Mouse (Mus musculus): ENCODE results near the gene Cacna2d3. TPM values are rescaled to one million over a fixed set of nuclear protein-coding genes. Genes with fewer than 3 reads are reported as not detected.

The Cacna2d3 gene
- total and polyA plus RNA-seq, 2 experiments from 2014 or later = 0.19 TPM; not detected in 1

DNA sequence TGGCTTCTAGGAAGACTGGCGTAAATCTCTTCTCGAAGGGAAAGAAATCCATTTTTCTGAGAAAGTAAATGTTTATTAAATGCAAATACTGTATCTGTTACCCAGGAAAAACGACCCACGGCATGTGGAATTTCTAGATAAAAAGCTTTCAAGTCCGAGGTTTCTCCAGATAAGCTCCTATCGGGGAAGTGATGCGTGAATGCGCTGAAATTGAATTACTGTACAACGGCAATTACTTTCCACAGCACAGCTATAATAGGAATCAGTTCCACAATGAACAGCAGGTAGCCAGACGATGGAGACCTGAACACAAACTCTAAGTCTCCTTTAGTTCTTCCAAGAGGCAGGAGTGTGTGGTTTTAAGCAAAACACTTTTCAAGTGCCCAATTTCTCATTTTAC lies 193.0 kb downstream of the Cacna2d3 start:
- Histone ChIP-seq H3K27ac (ENCODE audit: low read depth) (no peak overlapping the region), H3K36me3 (replicated peaks; ENCODE audit: control insufficient read depth, insufficient read depth, low read length) (no peaks in the 10 kb centered on the region), H3K4me3 (ENCODE audit: low read depth, low read length) (no peak overlapping the region), H3K9ac (replicated peaks; ENCODE audit: low read depth, low read length) (no peak overlapping the region), H3K27me3 (ENCODE audit: control insufficient read depth, insufficient read depth, low read length) (no peaks in the 10 kb centered on the region), H3K4me1 (ENCODE audit: control insufficient read depth, insufficient read depth) (no peaks in the 10 kb centered on the region), H3K9me3 (replicated peaks; ENCODE audit: control insufficient read depth, low read length) (no peaks in the 10 kb centered on the region), H3K4me2 (ENCODE audit: low read depth, low read length) (no peak overlapping the region)
- TF ChIP-seq CTCF (IDR thresholded peaks at IDR 0.05; ENCODE audit: low read depth) (no peak), EP300 (IDR thresholded peaks at IDR 0.05; ENCODE audit: low read depth) (no peak)
- DNase-seq (ENCODE audit: low spot score) = no peak
- ATAC-seq (ENCODE audit: insufficient read depth, low read depth) = no peak
- 46% methylated on average over 10 of the region's 10 CpGs for WGBS

DNA sequence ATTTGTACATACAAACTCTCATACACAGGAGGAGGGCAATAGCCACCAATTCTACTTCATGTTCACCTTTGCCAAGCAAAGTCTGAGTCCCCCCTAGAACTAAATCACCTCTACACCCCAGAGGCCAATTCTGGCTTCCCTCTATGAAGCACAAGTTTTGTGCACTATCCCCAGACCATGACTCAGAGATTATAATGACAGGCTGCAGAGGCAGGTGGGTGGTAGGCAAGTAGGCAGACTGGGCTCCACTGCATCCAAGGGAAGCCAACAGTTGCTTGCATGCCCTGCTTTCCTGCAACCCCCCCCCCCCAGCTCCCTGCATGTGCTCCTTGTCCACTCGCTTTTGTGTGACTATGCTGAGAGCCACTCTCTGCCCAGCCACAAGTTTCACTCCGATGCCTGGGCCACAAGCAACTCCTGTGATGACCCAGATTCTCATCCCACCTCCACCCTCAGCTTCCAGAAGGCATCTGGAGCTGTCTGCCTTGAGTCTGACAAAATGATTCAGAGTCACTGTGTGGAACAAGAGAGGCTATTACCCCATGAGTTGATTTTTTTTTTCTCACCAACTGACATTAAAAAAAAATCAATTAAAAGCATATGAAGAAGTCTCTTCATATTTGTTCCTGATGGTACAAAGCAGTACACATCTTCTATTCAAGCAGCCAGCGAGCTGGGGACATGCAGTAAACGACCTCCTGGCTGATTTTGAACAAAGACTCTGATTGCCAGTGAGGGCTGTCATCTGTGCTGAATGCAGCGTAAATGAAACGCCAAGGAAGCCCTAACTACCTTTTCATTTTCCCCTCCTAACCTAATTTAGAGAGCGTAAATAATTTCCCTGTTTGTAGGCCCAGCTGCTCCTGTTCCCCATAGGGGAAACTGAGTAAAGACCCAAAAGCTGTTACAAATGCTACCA lies 201.7 kb downstream of the Cacna2d3 start:
- Histone ChIP-seq H3K4me2 (ENCODE audit: low read depth, low read length) (no peak overlapping the region), H3K27me3 (ENCODE audit: control insufficient read depth, insufficient read depth, low read length) (no peaks in the 10 kb centered on the region), H3K27ac (ENCODE audit: low read depth) (no peak overlapping the region), H3K9ac (replicated peaks; ENCODE audit: low read depth, low read length) (no peak overlapping the region), H3K4me3 (ENCODE audit: low read depth, low read length) (no peak overlapping the region), H3K4me1 (ENCODE audit: control insufficient read depth, insufficient read depth) (no peaks in the 10 kb centered on the region), H3K36me3 (replicated peaks; ENCODE audit: control insufficient read depth, insufficient read depth, low read length) (no peaks in the 10 kb centered on the region), H3K9me3 (replicated peaks; ENCODE audit: control insufficient read depth, low read length) (no peaks in the 10 kb centered on the region)
- DNase-seq (ENCODE audit: low spot score) (no peak), ATAC-seq (ENCODE audit: insufficient read depth, low read depth) (no peak)
- WGBS = 69% methylated on average over 7 of the region's 7 CpGs
- TF ChIP-seq EP300 (IDR thresholded peaks at IDR 0.05; ENCODE audit: low read depth) (no peak), CTCF (IDR thresholded peaks at IDR 0.05; ENCODE audit: low read depth) (no peak)

GRCm38 (mm10) chr14:29502667-29503066 lies 219.0 kb downstream of the Cacna2d3 start:
- no peak for DNase-seq (ENCODE audit: low spot score)
- no peaks in the 10 kb centered on the region for H3K36me3 ChIP-seq (replicated peaks; ENCODE audit: control insufficient read depth, insufficient read depth, low read length)
- H3K9me3 ChIP-seq (replicated peaks; ENCODE audit: control insufficient read depth, low read length) = no peaks in the 10 kb centered on the region
- no peak overlapping the region for H3K4me2 ChIP-seq (ENCODE audit: low read depth, low read length)
- no peak for ATAC-seq (ENCODE audit: insufficient read depth, low read depth)
- no peak overlapping the region for H3K9ac ChIP-seq (replicated peaks; ENCODE audit: low read depth, low read length)
- H3K27me3 ChIP-seq (ENCODE audit: control insufficient read depth, insufficient read depth, low read length) = no peaks in the 10 kb centered on the region
- WGBS = 35% methylated on average over 5 of the region's 5 CpGs
- H3K27ac ChIP-seq (ENCODE audit: low read depth) = no peak overlapping the region
- no peak overlapping the region for H3K4me3 ChIP-seq (ENCODE audit: low read depth, low read length)
- H3K4me1 ChIP-seq (ENCODE audit: control insufficient read depth, insufficient read depth) = no peaks in the 10 kb centered on the region
- TF ChIP-seq CTCF (IDR thresholded peaks at IDR 0.05; ENCODE audit: low read depth) (no peak), EP300 (IDR thresholded peaks at IDR 0.05; ENCODE audit: low read depth) (no peak)

GRCm38 (mm10) chr14:29498546-29499290 lies 222.9 kb downstream of the Cacna2d3 start:
- H3K4me2 ChIP-seq (ENCODE audit: low read depth, low read length) = no peak overlapping the region
- H3K9me3 ChIP-seq (replicated peaks; ENCODE audit: control insufficient read depth, low read length) = no peaks in the 10 kb centered on the region
- no peak overlapping the region for H3K4me3 ChIP-seq (ENCODE audit: low read depth, low read length)
- no peak overlapping the region for H3K27ac ChIP-seq (ENCODE audit: low read depth)
- DNase-seq (ENCODE audit: low spot score) (peak; percentile 13), ATAC-seq (ENCODE audit: insufficient read depth, low read depth) (no peak)
- WGBS = 55% methylated on average over 8 of the region's 8 CpGs
- TF ChIP-seq CTCF (IDR thresholded peaks at IDR 0.05; ENCODE audit: low read depth) (no peak), EP300 (IDR thresholded peaks at IDR 0.05; ENCODE audit: low read depth) (no peak)
- no peaks in the 10 kb centered on the region for H3K36me3 ChIP-seq (replicated peaks; ENCODE audit: control insufficient read depth, insufficient read depth, low read length)
- no peaks in the 10 kb centered on the region for H3K27me3 ChIP-seq (ENCODE audit: control insufficient read depth, insufficient read depth, low read length)
- no peak overlapping the region for H3K9ac ChIP-seq (replicated peaks; ENCODE audit: low read depth, low read length)
- no peaks in the 10 kb centered on the region for H3K4me1 ChIP-seq (ENCODE audit: control insufficient read depth, insufficient read depth)

- Histone ChIP-seq H3K9ac (replicated peaks; ENCODE audit: low read depth, low read length) (no peak overlapping the region), H3K27me3 (ENCODE audit: control insufficient read depth, insufficient read depth, low read length) (no peaks in the 10 kb centered on the region), H3K36me3 (replicated peaks; ENCODE audit: control insufficient read depth, insufficient read depth, low read length) (no peaks in the 10 kb centered on the region), H3K4me2 (ENCODE audit: low read depth, low read length) (no peak overlapping the region), H3K4me1 (ENCODE audit: control insufficient read depth, insufficient read depth) (no peaks in the 10 kb centered on the region), H3K4me3 (ENCODE audit: low read depth, low read length) (no peak overlapping the region), H3K9me3 (replicated peaks; ENCODE audit: control insufficient read depth, low read length) (no peaks in the 10 kb centered on the region), H3K27ac (ENCODE audit: low read depth) (no peak overlapping the region)
- ATAC-seq (ENCODE audit: insufficient read depth, low read depth) (no peak), DNase-seq (ENCODE audit: low spot score) (no peak)
- no peak for TF ChIP-seq CTCF (IDR thresholded peaks at IDR 0.05; ENCODE audit: low read depth)
- TF ChIP-seq EP300 (IDR thresholded peaks at IDR 0.05; ENCODE audit: low read depth) = no peak
- WGBS = 71% methylated on average over 3 of the region's 3 CpGs
Observed at GRCm38 (mm10) chr14:29496552-29496951, 225.1 kb downstream of the Cacna2d3 start.

Measured in heart, postnatal 0 days (tissue).